Mouse (Mus musculus) cortical plate, adult 2 months (tissue): ENCODE measurements around the gene Tbcel.

Source experiments
- CTCF ChIP-seq: fragments of 200-500 bp; IDR thresholded peaks from 2 replicates; pipeline ENCODE4 v1.5.1; 2011; ENCODE audit warnings: mild to moderate bottlenecking, control low read depth, low read length; ENCODE audit not compliant: insufficient read depth; ENCODE audit errors: extremely low read depth
- POLR2A ChIP-seq: fragments of 200-500 bp; IDR thresholded peaks from 2 replicates; pipeline ENCODE4 v1.6.1; 2011; ENCODE audit warnings: mild to moderate bottlenecking, low read length, control low read depth; ENCODE audit not compliant: insufficient read depth; ENCODE audit errors: extremely low read depth

- TF ChIP-seq CTCF: no peak
- TF ChIP-seq POLR2A: no peak
Measured at GRCm38 (mm10) chr9:42459736-42460135, 47.9 kb downstream of the Tbcel start.
